Mouse (Mus musculus): ENCODE results near the gene Pde4b. TPM values are rescaled to one million over a fixed set of nuclear protein-coding genes. Genes with fewer than 3 reads are reported as not detected.
A peak's percentile ranks its signal among the peaks of the same experiment; 100 is the strongest.

The Pde4b gene
- polyA plus RNA-seq, 1 experiment from 2014 or later = 24.7 TPM

DNA sequence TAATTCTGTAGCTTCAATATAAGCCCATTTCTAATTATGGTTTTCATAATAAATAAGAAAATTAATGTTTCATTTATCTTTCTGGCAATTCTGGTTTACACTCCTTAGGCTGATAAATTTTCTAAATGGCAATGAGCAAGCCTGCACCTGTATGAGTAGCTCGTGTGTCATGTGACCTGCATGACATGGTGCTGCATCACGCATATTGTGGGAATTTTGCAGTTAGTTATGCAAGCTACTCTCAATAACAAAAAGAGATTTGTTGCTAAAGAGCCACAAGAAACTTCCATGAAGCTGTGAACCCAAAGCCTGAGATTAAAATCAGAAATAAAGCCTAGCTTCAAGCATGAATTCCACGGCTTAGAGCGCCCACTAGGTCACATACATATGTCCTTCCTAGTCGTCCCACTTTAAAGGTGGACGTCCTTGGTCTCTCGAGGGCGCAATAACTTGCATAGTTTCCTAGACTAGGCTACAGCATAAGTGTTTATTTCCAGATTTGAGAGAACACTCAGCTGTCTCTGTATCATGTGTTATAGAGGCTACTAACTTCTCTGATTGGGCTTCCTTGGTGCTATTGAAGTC, 494.9 kb downstream of the Pde4b start:
- H3K9ac ChIP-seq (replicated peaks) = no peak overlapping the region
- WGBS = 90% methylated on average over 8 of the region's 8 CpGs
- no peak overlapping the region for H3K4me3 ChIP-seq
- peaks cover 6% of the 10 kb centered on the region; the same call in 1 of the 2 replicates for H3K4me1 ChIP-seq
- no peak overlapping the region for H3K4me2 ChIP-seq (replicated peaks)
- no peaks in the 10 kb centered on the region for H3K9me3 ChIP-seq
- H3K27ac ChIP-seq (replicated peaks) = no peak overlapping the region
- ATAC-seq (replicated peaks) = no peak
- no peaks in the 10 kb centered on the region for H3K27me3 ChIP-seq
- no peaks in the 10 kb centered on the region for H3K36me3 ChIP-seq

DNA sequence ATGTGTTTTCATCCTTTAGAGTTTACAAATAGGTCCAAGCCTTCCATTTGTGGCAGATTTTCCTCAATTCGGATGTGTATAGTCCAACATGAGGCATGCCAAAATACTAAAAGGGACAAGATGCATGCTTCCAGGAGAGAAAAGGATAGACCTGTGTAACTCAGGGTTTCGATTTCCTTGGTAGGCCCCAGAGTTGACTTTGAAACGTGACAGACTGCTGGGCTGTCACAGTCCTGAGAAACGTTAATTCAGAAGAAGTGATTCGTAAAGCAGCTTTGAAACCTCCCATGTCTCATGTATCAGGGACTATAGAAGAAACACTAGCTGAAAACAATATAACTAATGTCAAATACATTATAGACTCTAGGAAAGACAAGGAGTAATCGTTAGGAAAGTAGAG, 495.6 kb downstream of the Pde4b start:
- H3K9me3 ChIP-seq = no peaks in the 10 kb centered on the region
- WGBS = 82% methylated on average over 6 of the region's 6 CpGs
- no peaks in the 10 kb centered on the region for H3K36me3 ChIP-seq
- ATAC-seq (replicated peaks) = no peak
- no peak overlapping the region for H3K27ac ChIP-seq (replicated peaks)
- no peak overlapping the region for H3K9ac ChIP-seq (replicated peaks)
- H3K4me2 ChIP-seq (replicated peaks) = no peak overlapping the region
- H3K4me3 ChIP-seq = no peak overlapping the region
- peaks cover 6% of the 10 kb centered on the region; the same call in 1 of the 2 replicates for H3K4me1 ChIP-seq
- H3K27me3 ChIP-seq = no peaks in the 10 kb centered on the region

DNA sequence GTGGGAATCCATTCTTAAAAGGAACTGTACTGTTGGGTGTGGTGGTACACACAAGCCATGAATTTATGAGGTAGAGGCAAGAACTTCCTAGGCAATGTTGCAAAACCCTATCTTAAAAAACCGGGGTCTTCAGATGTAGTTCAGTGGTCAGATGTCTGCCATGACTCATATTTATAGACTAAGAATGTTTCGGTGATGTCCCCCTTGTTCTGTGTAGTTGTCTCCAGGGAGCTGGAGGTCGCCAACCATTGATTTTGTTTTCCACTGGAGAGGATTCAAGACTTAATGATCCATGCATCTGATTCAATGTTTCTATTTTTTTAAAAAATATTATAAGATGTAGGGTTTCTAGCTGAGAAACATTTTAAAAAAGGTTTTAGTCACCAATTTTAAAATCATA, 496.1 kb downstream of the Pde4b start:
- H3K9me3 ChIP-seq = no peaks in the 10 kb centered on the region
- 94% methylated on average over 3 of the region's 3 CpGs for WGBS
- no peak overlapping the region for H3K4me3 ChIP-seq
- no peaks in the 10 kb centered on the region for H3K27me3 ChIP-seq
- peaks cover 8% of the 10 kb centered on the region for H3K4me1 ChIP-seq
- H3K36me3 ChIP-seq = no peaks in the 10 kb centered on the region
- no peak overlapping the region for H3K27ac ChIP-seq (replicated peaks)
- no peak overlapping the region for H3K4me2 ChIP-seq (replicated peaks)
- no peak for ATAC-seq (replicated peaks)
- no peak overlapping the region for H3K9ac ChIP-seq (replicated peaks)

DNA sequence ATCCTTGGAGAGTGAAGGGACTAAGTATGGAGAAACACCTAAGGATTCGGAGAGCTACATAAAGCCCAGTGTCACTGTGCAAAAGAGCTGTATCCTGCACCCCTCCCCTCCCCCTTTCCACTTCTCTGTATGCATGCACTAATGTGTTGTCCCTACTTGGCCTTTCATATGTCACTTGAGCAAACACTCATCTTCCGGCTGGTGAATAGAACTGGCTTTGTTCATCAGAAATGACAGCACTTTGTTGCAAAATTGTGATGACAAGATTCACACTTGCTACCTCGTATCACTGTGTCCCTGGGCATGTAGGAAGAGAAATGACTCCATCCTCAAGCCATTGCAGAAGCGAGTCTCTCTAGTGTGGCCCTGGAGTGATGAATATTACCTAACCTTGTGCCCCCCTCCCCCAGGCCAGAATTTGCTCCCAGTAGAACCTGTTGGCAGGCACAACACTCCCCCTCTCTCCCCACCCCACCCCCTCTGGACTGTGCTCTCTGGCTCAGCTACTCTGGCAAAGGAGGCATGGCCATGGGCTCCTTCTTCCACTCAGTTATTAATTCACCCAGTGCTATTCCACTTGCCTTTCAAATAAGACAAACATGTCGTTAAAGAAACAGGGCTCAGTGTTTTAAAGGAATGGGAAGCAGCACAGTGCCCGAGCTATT, 497.4 kb downstream of the Pde4b start:
- Histone ChIP-seq H3K27ac (replicated peaks) (no peak overlapping the region), H3K4me1 (peaks cover 21% of the 10 kb centered on the region), H3K9ac (replicated peaks) (no peak overlapping the region), H3K4me3 (no peak overlapping the region), H3K36me3 (no peaks in the 10 kb centered on the region), H3K4me2 (replicated peaks) (no peak overlapping the region), H3K9me3 (no peaks in the 10 kb centered on the region), H3K27me3 (no peaks in the 10 kb centered on the region)
- 0 out of 2 replicates have a peak, but pooled peaks have one; percentile 33 for ATAC-seq (replicated peaks)
- 41% methylated on average over 6 of the region's 6 CpGs for WGBS

GRCm38 (mm10) chr4:102585541-102585940, 498.2 kb downstream of the Pde4b start:
- H3K9me3 ChIP-seq = no peaks in the 10 kb centered on the region
- no peak overlapping the region for H3K4me2 ChIP-seq (replicated peaks)
- no peak overlapping the region for H3K9ac ChIP-seq (replicated peaks)
- H3K27me3 ChIP-seq = no peaks in the 10 kb centered on the region
- H3K4me3 ChIP-seq = no peak overlapping the region
- no peak overlapping the region for H3K27ac ChIP-seq (replicated peaks)
- no peak for ATAC-seq (replicated peaks)
- H3K36me3 ChIP-seq = no peaks in the 10 kb centered on the region
- 44% methylated on average over 4 of the region's 4 CpGs for WGBS
- H3K4me1 ChIP-seq = peaks cover 26% of the 10 kb centered on the region

DNA sequence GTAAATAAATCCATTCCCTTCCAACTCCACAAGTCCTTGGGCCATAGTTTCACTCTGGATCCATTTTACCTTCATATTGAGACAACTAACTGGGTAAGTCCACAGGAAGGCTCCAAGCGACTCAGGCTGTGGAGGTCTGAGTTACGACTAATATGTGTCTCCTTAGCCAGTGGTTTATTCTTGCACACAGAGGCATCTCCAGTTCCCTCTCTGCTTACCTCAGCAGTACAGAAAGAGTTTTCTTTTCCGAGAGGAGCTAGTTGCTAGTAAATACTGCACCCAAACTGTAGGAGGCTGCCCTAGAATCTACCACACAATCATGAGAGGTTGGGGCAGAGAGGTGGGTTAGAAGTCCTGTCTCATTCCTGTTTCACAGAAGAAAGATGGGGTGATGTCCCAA, 499.4 kb downstream of the Pde4b start:
- WGBS = 91% methylated on average over 3 of the region's 3 CpGs
- H3K27me3 ChIP-seq = no peaks in the 10 kb centered on the region
- H3K4me3 ChIP-seq = no peak overlapping the region
- no peaks in the 10 kb centered on the region for H3K36me3 ChIP-seq
- no peak overlapping the region for H3K9ac ChIP-seq (replicated peaks)
- no peak overlapping the region for H3K27ac ChIP-seq (replicated peaks)
- no peak for ATAC-seq (replicated peaks)
- no peak overlapping the region for H3K4me2 ChIP-seq (replicated peaks)
- H3K4me1 ChIP-seq = peaks cover 34% of the 10 kb centered on the region
- H3K9me3 ChIP-seq = no peaks in the 10 kb centered on the region

GRCm38 (mm10) chr4:102588668-102589455, 501.5 kb downstream of the Pde4b start:
- no peaks in the 10 kb centered on the region for H3K27me3 ChIP-seq
- peak overlapping the region; percentile 76 for H3K27ac ChIP-seq (replicated peaks)
- WGBS = 17% methylated on average over 12 of the region's 12 CpGs
- no peaks in the 10 kb centered on the region for H3K9me3 ChIP-seq
- H3K9ac ChIP-seq (replicated peaks) = peak overlapping the region; percentile 36
- no peaks in the 10 kb centered on the region for H3K36me3 ChIP-seq
- peaks cover 42% of the 10 kb centered on the region for H3K4me1 ChIP-seq
- peak overlapping the region; percentile 42 for H3K4me3 ChIP-seq
- H3K4me2 ChIP-seq (replicated peaks) = peak overlapping the region; percentile 56
- peak; percentile 66 for ATAC-seq (replicated peaks)

DNA sequence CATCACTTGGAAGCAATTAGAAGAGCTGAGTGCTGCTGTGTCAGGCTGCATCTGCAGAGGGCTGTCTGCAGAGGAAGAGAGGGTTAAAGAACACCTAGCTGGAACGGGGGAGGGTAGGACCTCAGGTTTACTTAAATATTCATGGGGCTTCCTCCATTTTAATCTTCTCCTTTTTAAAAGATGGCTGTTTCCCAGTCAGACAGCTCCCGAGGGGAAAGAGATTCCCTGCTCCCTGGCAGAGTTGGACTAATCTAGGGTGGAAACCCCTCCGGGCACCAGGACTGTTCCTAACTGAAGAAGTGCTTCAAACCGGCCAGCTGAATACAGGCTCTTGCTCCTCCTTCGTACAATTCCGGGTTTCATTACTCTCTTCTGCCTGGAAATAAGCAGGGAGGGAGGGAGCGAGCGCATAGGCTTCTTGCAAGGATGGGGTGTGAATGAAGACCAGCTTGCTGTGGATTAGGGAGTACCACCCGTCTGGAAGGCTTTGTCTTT, 502.2 kb downstream of the Pde4b start:
- no peaks in the 10 kb centered on the region for H3K27me3 ChIP-seq
- peak overlapping the region; percentile 36 for H3K9ac ChIP-seq (replicated peaks)
- peak; percentile 64 for ATAC-seq (replicated peaks)
- no peaks in the 10 kb centered on the region for H3K9me3 ChIP-seq
- WGBS = 4% methylated on average over 9 of the region's 9 CpGs
- peak overlapping the region; percentile 76 for H3K27ac ChIP-seq (replicated peaks)
- H3K4me1 ChIP-seq = peaks cover 46% of the 10 kb centered on the region
- H3K4me3 ChIP-seq = peak overlapping the region; percentile 42
- peak overlapping the region; percentile 56 for H3K4me2 ChIP-seq (replicated peaks)
- H3K36me3 ChIP-seq = no peaks in the 10 kb centered on the region

GRCm38 (mm10) chr4:102591798-102592197, 504.5 kb downstream of the Pde4b start:
- peaks cover 43% of the 10 kb centered on the region for H3K4me1 ChIP-seq
- WGBS = 38% methylated on average over 4 of the region's 4 CpGs

DNA sequence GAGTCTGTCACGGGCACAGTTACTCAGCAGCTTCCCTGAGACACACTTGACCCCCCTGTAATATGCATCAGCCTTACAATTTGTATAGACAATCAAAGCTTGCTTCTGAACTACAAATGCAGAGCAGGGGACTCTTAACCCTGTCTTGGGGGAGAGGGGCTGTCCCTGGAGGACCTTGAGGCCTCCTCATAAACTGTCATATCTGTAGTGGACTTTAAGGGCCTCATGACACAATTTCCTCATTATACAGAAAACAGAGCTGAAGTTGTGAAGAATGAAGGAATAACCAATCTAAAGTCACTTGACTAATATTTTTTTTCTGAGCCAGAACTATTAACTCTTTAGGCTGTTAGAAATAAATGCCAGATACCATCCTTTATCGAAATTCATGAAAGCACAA, 505.2 kb downstream of the Pde4b start:
- no peaks in the 10 kb centered on the region for H3K9me3 ChIP-seq
- H3K4me3 ChIP-seq = no peak overlapping the region
- no peak for ATAC-seq (replicated peaks)
- WGBS = 68% methylated on average over 2 of the region's 2 CpGs
- H3K36me3 ChIP-seq = peaks cover under 1% of the 10 kb centered on the region; the same call in 1 of the 2 replicates
- H3K27ac ChIP-seq (replicated peaks) = no peak overlapping the region
- H3K4me2 ChIP-seq (replicated peaks) = no peak overlapping the region
- no peak overlapping the region for H3K9ac ChIP-seq (replicated peaks)
- H3K4me1 ChIP-seq = peaks cover 43% of the 10 kb centered on the region
- H3K27me3 ChIP-seq = no peaks in the 10 kb centered on the region

More at GRCm38 (mm10) chr4:102591798-102592197, 504.5 kb downstream of the Pde4b start:
- peak overlapping the region; percentile 10; the same call in 1 of the 2 replicates for H3K27ac ChIP-seq (replicated peaks)
- no peak overlapping the region; the same call in 1 of the 2 replicates for H3K4me2 ChIP-seq (replicated peaks)
- 0 out of 2 replicates have a peak, but pooled peaks have one; percentile 38 for ATAC-seq (replicated peaks)
- H3K36me3 ChIP-seq = no peaks in the 10 kb centered on the region
- H3K9me3 ChIP-seq = no peaks in the 10 kb centered on the region
- H3K9ac ChIP-seq (replicated peaks) = no peak overlapping the region
- H3K27me3 ChIP-seq = no peaks in the 10 kb centered on the region
- no peak overlapping the region for H3K4me3 ChIP-seq

GRCm38 (mm10) chr4:102593631-102594030, 506.3 kb downstream of the Pde4b start:
- WGBS = 42% methylated on average over 4 of the region's 4 CpGs
- H3K4me2 ChIP-seq (replicated peaks) = no peak overlapping the region
- H3K9me3 ChIP-seq = no peaks in the 10 kb centered on the region

DNA sequence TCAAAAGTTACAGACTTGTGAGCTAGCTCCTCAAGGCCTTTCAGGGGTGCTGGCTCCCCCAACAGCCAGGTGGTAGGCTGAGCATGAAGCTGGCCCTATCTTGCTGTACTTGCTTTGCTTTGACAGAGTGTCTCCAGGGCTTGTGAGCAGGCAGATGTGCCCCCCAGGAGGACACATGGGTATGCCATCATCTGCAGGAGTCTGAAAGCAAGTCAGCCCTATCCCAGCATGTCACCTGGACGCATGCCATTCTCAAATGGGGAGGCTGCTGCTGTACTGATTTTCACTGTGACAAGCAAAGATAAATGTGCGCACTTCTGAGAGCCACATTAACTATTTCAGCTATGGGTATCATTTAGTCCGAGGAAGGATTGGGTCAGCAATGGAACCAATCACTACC, 507.2 kb downstream of the Pde4b start:
- no peaks in the 10 kb centered on the region for H3K27me3 ChIP-seq
- no peaks in the 10 kb centered on the region for H3K9me3 ChIP-seq
- no peak overlapping the region for H3K4me2 ChIP-seq (replicated peaks)
- H3K9ac ChIP-seq (replicated peaks) = no peak overlapping the region
- WGBS = 90% methylated on average over 3 of the region's 3 CpGs
- H3K4me1 ChIP-seq = peaks cover 30% of the 10 kb centered on the region
- ATAC-seq (replicated peaks) = no peak
- H3K36me3 ChIP-seq = peaks cover 15% of the 10 kb centered on the region; the same call in 1 of the 2 replicates
- no peak overlapping the region for H3K4me3 ChIP-seq
- H3K27ac ChIP-seq (replicated peaks) = no peak overlapping the region

More at GRCm38 (mm10) chr4:102593631-102594030, 506.3 kb downstream of the Pde4b start:
- Histone ChIP-seq H3K4me3 (no peak overlapping the region), H3K9ac (replicated peaks) (no peak overlapping the region), H3K4me1 (peaks cover 39% of the 10 kb centered on the region), H3K36me3 (peaks cover 7% of the 10 kb centered on the region; the same call in 1 of the 2 replicates), H3K27ac (replicated peaks) (no peak overlapping the region), H3K27me3 (no peaks in the 10 kb centered on the region)
- no peak for ATAC-seq (replicated peaks)

Data from forebrain, embryonic 15.5 days (tissue).